Mouse (Mus musculus): ENCODE measurements at regions not wholly inside any gene's neighbourhood (a gene's known extent, or its start where the extent isn't known, plus 50 kb on each side); places are given as distances from the start of the nearest gene placed in this dataset.
A peak's percentile ranks its signal among the peaks of the same experiment; 100 is the strongest.

GRCm38 (mm10) chr9:84673327-84673726 is 639.2 kb upstream of the Gm11114 start:
- DNase-seq = no peak

DNA sequence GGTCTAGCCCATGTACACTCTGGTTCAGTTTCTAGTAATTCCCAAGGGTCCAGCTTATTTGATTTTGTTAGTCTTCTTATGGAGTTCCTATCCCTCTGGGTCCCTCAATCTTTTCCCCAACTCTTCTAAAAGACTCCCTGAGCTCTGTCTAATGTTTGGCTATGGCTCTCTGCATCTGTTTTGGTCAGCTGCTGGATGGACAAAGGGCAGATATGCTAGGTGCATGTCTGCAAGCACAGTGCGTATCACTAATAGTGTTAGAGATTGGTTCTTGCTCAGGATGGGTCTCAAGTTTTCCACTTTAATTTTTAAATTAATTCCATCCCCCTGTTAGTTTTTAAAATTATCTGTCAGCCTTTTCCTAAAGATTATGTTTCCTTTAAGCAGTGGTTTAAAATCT is 634.2 kb upstream of the Gm11114 start:
- DNase-seq = no peak

GRCm38 (mm10) chr9:84718615-84719191 is 593.9 kb upstream of the Gm11114 start:
- DNase-seq = no peak

DNA sequence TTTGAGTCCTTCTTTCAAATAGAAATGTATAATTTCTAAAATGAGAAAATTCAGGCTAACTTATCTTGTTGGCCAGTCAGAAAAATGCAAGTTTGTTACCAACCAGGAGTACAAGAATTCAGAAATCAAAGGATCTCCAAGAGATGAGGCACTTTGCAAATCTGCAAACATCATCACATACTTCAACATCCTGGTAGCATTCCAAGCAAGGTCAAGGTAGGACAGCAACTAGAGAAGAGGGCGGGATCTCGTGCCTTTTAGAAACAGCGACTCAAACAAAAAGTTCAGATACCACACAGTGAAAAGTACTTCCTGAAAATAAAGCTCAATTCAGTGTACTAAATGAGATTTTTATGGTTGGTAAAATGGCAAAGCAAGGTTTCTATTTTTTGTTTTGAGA is 593.2 kb upstream of the Gm11114 start:
- DNase-seq = no peak

DNA sequence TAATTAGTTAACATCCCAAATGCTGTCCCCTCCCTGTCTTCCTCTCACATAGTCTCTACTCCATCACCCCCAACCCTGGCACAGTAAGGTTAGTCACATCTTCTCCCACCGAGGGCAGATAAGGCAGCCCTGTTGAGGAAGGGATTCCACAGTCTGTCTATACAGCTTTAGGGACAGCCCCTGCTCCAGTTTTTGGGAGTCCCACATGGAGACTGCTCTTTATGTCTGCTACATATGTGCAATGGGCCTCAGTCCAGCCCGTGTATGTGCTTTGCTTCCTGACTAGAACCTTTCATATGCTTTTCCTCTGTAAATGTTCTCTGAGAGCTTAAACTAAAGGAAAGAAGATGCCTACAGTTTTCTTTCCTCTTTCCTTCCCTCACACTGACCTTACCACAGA is 592.1 kb upstream of the Gm11114 start:
- DNase-seq = no peak

- no peak for DNase-seq
Observed at GRCm38 (mm10) chr9:84739266-84739665, 573.3 kb upstream of the Gm11114 start.

DNA sequence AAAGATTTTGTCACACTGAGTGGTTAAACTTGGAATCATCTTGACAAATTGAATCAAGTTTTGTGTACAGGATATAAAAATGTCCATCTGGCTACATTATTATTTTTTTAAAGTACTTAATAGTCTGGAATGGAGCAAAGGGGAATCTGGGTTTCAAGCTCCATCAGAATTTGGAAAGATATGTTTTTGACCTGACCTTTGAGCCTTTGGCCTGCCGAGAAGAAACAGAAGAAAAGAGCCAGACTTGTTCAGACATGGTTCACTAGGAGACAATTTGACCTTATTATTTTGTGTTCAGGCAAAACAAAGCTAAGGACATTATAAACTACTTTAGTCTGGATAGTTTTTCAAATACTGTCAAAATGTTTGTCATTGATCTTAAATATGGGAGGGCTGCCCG is 572.2 kb upstream of the Gm11114 start:
- DNase-seq = no peak

- no peak for DNase-seq
Observed at GRCm38 (mm10) chr9:84754332-84754731, 558.2 kb upstream of the Gm11114 start.

DNA sequence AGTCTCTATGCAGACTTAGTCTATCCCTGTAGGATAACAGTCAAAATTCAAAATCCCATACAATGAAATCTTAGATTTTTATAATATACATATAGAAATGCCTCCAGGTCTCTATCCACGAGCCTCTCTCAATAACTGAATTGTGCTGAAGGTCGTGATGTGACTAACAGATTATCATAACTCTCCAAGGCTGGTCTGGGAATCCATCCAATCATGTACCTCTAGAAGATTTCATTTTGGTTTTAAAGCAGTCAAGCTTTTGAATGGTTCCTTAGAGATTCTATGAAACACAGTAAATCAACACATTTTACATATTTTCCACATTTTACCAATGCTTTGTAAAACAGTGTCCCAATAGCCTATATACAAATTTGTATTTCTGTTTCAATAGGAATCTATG is 557.7 kb upstream of the Gm11114 start:
- DNase-seq = no peak

DNA sequence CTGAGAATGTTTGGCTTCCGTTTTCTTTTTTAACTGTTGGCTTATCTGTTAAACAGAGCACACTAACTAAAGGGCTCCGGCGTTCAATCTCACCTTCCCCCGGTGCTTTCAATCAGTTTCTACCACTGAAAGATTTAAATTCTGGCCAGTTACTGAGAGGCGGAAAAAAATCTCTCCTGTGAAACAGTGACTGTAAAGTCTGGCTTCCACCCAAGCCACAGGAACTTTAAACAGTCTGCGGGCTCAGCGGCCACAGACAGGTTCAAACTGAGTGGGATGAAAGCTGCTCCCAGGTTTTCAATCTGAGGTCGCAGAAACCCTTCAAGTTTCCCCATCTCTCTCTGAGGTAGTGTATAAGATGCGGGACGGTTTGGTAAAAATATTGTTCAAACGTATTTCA is 538.2 kb upstream of the Gm11114 start:
- peak in 1 of 2 experiments; percentile 2 for DNase-seq

DNA sequence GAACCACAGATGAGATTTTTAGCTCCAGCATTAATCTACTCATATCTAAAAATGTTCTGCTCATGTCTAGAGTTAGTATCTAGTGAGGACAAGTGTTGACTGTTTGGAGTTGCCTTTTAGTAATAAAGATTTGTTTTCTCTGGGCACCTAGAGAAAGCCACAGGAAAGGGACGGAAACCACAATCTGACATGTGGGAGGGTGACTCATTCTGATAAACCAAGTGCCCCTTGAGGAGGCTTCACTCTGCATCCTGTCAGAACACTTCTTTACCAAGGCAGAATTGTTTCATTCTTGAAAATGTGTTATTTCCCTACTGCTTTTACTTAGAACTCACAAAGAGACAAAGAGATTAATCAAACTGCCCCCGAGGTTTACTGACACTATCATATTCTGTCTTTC is 537.4 kb upstream of the Gm11114 start:
- DNase-seq = no peak

DNA sequence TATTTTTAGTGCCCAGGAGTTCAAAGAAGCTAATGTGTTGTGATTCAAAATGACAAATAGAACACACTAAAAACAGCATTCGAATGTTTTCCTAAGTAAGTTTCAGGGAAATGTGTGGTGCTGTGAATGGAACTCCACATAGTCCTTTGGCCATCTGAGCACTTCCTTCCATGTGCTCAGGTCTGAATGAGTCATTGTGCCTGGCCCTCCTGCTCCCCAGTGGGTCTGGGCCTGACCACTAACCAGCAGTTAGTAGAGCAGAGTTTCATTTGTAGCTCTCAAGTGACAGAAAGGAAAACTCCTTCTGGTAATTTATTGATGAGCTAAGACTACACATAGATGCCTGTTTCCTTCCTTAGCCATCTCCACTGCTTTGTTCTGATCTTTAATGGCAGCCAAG is 533.4 kb upstream of the Gm11114 start:
- no peak for DNase-seq

DNA sequence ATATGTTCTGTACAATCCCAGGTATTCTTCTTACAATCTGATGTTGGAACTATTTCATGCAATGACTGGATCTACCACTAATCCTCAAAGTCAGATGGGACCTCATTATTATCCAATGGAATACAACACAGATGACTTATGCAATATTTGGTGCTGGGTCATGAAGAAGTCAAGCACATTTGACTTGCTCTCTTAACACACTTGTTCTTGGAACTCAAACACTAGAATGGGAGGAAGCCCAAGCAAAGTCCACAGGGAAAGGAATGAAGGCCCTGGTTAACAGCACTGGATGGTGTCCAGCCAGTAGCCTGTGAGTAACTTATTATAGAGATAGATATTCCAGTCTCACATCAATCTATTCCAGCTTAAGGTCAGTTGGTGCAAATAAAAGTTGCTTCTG is 486.8 kb upstream of the Gm11114 start:
- DNase-seq = no peak

- DNase-seq = no peak
Observed at GRCm38 (mm10) chr9:84828934-84829333, 483.6 kb upstream of the Gm11114 start.

DNA sequence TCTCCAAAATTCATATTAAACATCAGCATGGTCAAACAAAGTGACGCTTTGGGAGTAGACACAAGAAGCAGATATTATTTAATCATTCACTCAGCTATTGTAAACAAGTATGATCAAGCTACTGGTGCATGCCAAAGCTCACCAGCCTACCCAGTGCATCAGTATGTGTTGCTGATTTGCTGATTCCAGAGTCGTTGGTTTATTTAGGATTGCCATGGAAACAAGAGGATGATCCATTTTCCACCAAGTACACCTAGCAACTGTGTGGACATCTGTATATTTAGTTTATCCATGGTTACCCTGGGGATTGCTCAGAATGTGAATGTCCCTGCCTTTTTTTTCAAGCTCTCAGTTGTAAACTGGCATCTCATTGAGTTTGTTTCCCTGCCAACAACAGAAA is 481.9 kb upstream of the Gm11114 start:
- DNase-seq = no peak

- DNase-seq = no peak
Observed at GRCm38 (mm10) chr9:84837498-84837897, 475.1 kb upstream of the Gm11114 start.

GRCm38 (mm10) chr9:84844021-84844420 is 468.6 kb upstream of the Gm11114 start:
- DNase-seq = no peak

DNA sequence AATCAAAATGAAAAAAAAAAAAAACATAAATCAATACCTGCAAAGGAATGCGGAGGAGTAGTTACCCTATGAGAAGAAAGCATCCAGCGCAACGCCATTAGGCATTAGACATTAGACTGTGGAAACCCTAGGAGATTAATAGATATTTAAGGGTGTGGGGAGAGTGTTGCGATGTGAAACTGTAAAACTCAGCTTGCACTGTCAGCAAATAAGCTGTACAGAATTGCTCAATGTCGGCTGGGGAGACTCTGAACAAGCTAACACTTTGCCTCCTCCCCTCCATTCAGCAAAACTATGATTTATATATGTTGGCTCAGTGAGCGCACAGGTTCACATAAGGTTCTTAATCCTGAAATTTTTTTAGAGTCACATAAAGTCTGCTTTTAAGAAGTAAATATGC is 451.0 kb upstream of the Gm11114 start:
- DNase-seq = no peak

DNA sequence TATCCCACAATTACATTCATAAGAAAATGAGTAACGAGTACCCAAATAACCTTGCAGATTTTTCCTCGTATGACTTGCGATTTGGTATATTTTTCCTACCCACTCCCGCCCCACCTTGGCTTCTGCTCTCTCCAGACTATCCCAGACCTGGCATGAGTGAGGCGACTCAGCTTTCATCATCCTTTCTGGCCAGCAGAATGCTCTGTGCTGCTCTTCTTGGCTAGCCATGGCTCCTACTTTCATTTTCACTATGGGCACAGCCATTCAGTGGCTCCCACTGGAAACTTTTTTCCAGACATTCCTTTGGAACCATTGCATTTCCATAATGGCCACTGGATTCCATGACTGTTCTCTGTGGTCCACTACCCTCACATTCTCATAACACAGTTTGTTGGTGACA is 449.1 kb upstream of the Gm11114 start:
- DNase-seq = no peak

DNA sequence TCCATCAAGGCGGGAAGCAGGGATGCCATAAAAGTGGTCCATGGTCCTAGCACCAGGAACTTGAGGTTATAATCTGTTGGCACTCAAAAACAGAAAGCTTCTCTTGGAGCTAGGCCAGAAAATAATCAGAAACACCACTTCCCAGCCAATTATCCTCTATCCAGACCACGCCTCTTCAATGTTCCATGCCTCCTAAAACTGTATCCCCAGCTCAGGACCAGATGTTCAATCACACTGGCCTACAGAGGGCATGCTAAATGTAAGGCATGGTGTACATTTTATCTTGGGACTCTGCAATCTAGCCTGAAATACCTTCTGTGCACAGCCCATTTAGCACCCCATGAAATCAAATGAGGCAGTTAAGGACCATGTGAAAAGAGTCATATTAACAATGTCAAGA is 418.4 kb upstream of the Gm11114 start:
- no peak for DNase-seq

DNA sequence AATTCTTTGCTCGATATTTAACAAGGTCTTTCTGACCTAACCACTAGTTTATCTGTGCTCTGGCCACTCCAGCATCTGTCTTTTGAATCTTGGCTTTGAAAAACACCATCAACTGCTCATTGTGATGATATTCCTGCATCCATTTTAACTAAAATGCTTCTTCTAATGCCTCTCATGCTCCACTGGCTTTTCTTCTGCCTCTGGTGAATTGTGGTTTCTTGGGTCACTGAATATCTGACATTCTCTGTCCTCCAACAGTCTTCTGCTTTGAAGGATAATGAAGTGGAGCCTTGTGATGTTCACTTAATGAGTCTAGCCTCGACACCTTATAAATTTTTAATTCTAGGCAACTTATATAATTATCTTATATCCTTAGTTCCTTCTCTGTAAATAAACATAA is 416.5 kb upstream of the Gm11114 start:
- DNase-seq = no peak

DNA sequence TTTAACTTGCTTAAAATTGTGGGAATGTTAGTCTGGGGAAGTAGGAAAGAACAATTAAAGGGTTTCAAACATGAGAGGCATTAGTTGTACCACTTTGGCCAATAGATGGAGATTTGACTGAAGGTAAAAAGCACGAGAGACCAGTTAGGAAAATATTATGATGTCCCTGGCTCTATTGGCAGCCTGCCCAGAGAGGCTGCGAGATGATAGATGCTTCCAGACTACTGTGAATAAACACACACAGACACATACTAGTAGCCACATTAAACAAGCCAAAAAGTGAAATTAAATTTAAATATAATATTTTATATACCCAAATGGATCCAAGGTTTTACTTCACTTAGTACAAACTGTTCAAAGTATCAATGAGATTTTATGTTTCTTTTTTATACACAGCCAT is 411.9 kb upstream of the Gm11114 start:
- DNase-seq = peak; percentile 55 to 59

GRCm38 (mm10) chr9:84906244-84906643 is 406.3 kb upstream of the Gm11114 start:
- no peak for DNase-seq

DNA sequence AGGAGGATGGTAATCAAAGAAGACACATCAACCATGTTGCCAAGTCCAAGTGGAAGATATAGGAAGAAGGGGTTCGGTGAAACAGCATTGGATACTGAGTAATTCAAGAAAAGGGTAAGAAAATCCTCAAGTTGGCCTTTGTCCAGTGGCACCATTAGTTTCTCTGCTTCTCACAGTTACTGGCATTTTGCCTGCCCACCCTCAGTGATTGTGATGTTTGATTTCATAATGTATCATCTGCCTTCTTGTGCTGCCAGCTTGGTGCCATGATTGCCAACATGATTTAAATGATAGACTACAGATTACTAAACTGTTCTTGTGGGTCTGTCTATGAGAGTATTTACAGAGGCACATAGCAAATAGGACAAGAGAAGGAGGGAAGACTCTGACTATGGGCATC is 399.3 kb upstream of the Gm11114 start:
- peak; percentile 9 to 28 for DNase-seq

DNA sequence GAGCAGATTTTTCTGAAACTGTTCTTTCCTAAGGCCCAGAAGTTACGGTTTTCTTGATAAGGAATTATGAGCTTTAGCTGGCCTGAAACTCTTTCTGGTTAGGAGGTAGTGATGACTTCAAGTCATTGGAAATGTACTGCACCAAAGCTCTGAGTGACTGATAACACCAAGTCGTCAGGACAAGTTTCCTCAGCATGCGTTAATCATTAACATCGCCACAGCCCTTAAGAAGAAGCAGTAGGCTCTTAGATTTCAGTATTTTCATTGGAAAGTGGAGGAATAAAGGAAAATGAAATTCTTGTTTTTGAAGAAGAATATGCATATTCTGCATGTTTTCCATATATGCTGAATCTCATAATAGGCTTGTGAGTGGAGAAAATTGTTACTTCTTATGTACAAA is 390.3 kb upstream of the Gm11114 start:
- DNase-seq = no peak

- no peak for DNase-seq
Observed at GRCm38 (mm10) chr9:84923966-84924365, 388.6 kb upstream of the Gm11114 start.
